Mouse (Mus musculus) limb, embryonic 11.5 days (tissue): ENCODE measurements around the gene Dscam. TPM values are rescaled to one million over a fixed set of nuclear protein-coding genes. Genes with fewer than 3 reads are reported as not detected.

ENCODE experiments used
- ATAC-seq: fragments of 200-750 bp; cut with Nextera tagmentation; 2 replicates; pipeline ENCODE4 v1.8.0; 2017; ENCODE audit warnings: low read depth; ENCODE audit not compliant: insufficient number of reproducible peaks, low FRiP score, low TSS enrichment
- DNase-seq: peaks from one replicate; pipeline ENCODE4 v3.0.0-alpha.2; 2015; ENCODE audit warnings: low spot score
- H3K27ac ChIP-seq: fragments of 300-500 bp; sonication (generic); replicated peaks from 2 replicates; pipeline ENCODE4 v1.5.1; 2014; ENCODE audit warnings: low read depth, mild to moderate bottlenecking, low read length
- H3K27me3 ChIP-seq: fragments of 300-500 bp; sonication (generic); 2 replicates; pipeline ENCODE4 v1.6.1; 2014; ENCODE audit warnings: mild to moderate bottlenecking, low read length, mixed read lengths; ENCODE audit not compliant: control insufficient read depth, insufficient read depth
- H3K36me3 ChIP-seq: fragments of 300-500 bp; sonication (generic); 2 replicates; pipeline ENCODE4 v1.6.1; 2014; ENCODE audit warnings: mild to moderate bottlenecking, low read length, moderate library complexity, mixed read lengths; ENCODE audit not compliant: control insufficient read depth, insufficient read depth
- H3K4me1 ChIP-seq: fragments of 300-500 bp; sonication (generic); 2 replicates; pipeline ENCODE4 v1.6.1; 2014; ENCODE audit warnings: low read length, mixed read lengths; ENCODE audit not compliant: control insufficient read depth, insufficient read depth
- H3K4me2 ChIP-seq: fragments of 300-500 bp; sonication (generic); 2 replicates; pipeline ENCODE4 v1.6.1; 2014; ENCODE audit warnings: low read depth, mild to moderate bottlenecking, moderate library complexity; ENCODE audit not compliant: severe bottlenecking
- H3K4me3 ChIP-seq: fragments of 300-500 bp; sonication (generic); 2 replicates; pipeline ENCODE4 v1.5.1; 2014; ENCODE audit warnings: low read depth, low read length
- H3K9ac ChIP-seq: fragments of 300-500 bp; sonication (generic); 2 replicates; pipeline ENCODE4 v1.6.1; 2014; ENCODE audit warnings: mild to moderate bottlenecking, low read length
- H3K9me3 ChIP-seq: fragments of 300-500 bp; sonication (generic); 2 replicates; pipeline ENCODE4 v1.6.1; 2016; ENCODE audit warnings: low read length; ENCODE audit not compliant: control insufficient read depth
- WGBS: fragments of 180-500 bp; shearing (Covaris S2); extraction: QIAGEN DNeasy Blood & Tissue Kit; methylation state at CpG from one replicate; pipeline ENCODE4 v1.1.7; 2014; 5-methylcytosine and 5-hydroxymethylcytosine counted together
- polyA plus RNA-seq: library from polyadenylated mRNA; unstranded; fragments of >200 nt; fragmentation: Nextera tagmentation; extraction: Ambion mirVana; gene quantifications from 2 replicates; pipeline ENCODE4 v1.2.1, GENCODE M21; 2014

Gene Dscam
- 0.11 TPM in 1 of 2 replicates, not detected in the other for polyA plus RNA-seq

GRCm38 (mm10) chr16:97170513-97171081 lies at the start of gene Dscam:
Dscam (minus strand) TSS chr16:97170752.
- Histone ChIP-seq H3K9me3 (no peaks in the 10 kb centered on the region), H3K4me3 (peak within 1 kb of the TSS; percentile 41), H3K4me1 (no peaks in the 10 kb centered on the region), H3K27me3 (peaks cover 47% of the 10 kb centered on the region), H3K36me3 (no peaks in the 10 kb centered on the region), H3K27ac (no peak within 1 kb of the TSS), H3K4me2 (peak within 1 kb of the TSS; percentile 99), H3K9ac (peak within 1 kb of the TSS; percentile 49)
- WGBS: under 1% methylated on average over 41 of the region's 60 CpGs
- ATAC-seq: peak; percentile 63
- DNase-seq: peak; percentile 68

DNA sequence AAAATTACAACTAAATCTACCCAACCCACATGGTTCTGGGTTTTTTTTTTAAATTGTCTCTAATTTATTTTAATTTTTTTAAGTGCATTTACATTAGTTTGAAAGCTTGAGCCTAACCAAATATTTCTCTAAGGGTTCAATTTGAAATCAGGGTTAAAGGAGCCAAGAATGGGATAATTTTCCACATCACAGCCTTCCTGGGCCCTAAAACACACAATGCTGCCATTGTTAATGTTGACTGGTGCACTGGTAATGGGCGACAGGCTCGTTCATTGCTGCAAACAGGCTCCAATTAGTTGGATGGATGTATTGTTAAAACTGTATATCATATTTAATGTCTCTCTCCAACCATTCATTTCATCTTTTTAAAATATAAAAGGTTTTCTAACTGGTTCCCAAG lies 48.8 kb upstream of the Dscam start:
- Histone ChIP-seq H3K9ac (no peak overlapping the region), H3K27me3 (no peaks in the 10 kb centered on the region), H3K4me2 (no peak overlapping the region), H3K4me1 (no peaks in the 10 kb centered on the region), H3K27ac (no peak overlapping the region), H3K36me3 (no peaks in the 10 kb centered on the region), H3K9me3 (no peaks in the 10 kb centered on the region), H3K4me3 (no peak overlapping the region)
- ATAC-seq (no peak), DNase-seq (no peak)
- WGBS: 80% methylated on average over 2 of the region's 2 CpGs

GRCm38 (mm10) chr16:97209997-97210396 lies 39.4 kb upstream of the Dscam start:
- ATAC-seq (no peak), DNase-seq (no peak)
- H3K36me3 ChIP-seq: no peaks in the 10 kb centered on the region
- no peaks in the 10 kb centered on the region for H3K27me3 ChIP-seq
- no peak overlapping the region for H3K4me3 ChIP-seq
- 79% methylated on average over 5 of the region's 5 CpGs for WGBS
- no peaks in the 10 kb centered on the region for H3K9me3 ChIP-seq
- no peaks in the 10 kb centered on the region for H3K4me1 ChIP-seq
- H3K4me2 ChIP-seq: no peak overlapping the region
- no peak overlapping the region for H3K9ac ChIP-seq
- H3K27ac ChIP-seq: no peak overlapping the region

DNA sequence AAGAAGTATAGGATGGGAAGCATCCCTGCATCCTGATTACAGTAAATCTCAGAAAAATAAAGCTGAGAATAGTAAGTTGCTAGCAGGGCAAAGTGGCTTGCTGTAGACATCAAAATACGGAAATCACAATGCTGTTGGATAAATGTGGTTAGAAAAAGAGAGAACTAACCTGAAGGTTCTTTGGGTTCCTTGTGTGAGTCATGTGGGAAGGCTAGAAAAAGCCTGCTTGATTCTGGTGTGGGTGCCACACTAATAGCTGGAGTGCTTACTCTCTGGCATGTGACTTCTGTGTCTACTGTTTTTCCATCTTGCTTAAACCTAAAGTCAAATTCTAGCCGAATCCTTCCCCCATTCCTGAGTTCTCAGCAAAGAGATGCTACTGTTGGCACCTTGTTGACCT lies 37.7 kb upstream of the Dscam start:
- WGBS: 85% methylated on average over 2 of the region's 2 CpGs
- H3K9me3 ChIP-seq: no peaks in the 10 kb centered on the region
- H3K9ac ChIP-seq: no peak overlapping the region
- no peak for ATAC-seq
- no peak overlapping the region for H3K4me2 ChIP-seq
- no peaks in the 10 kb centered on the region for H3K4me1 ChIP-seq
- no peak overlapping the region for H3K4me3 ChIP-seq
- H3K27me3 ChIP-seq: no peaks in the 10 kb centered on the region
- no peak for DNase-seq
- no peaks in the 10 kb centered on the region for H3K36me3 ChIP-seq
- H3K27ac ChIP-seq: no peak overlapping the region

DNA sequence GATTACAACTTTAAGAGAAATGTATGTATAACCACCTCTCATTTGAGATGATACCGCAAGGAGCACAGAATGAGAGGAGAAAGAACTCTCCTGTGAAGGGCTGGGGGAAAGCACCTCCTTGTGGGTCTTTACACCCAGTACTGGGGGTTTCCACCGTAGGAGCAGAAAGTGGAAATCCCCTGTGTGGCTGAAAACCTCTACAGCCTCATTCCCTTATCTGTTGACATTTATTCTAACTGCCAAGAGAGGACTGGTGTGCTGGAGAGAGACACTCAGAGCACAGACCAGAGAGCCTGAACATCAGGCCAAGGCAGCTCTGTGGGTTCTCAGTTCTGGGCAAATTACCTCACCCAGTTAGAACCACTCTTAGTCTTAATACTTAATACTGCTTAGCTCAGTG lies 33.5 kb upstream of the Dscam start:
- H3K4me3 ChIP-seq: no peak overlapping the region
- no peak overlapping the region for H3K27ac ChIP-seq
- no peak for DNase-seq
- H3K9me3 ChIP-seq: no peaks in the 10 kb centered on the region
- no peaks in the 10 kb centered on the region for H3K27me3 ChIP-seq
- 87% methylated on average over 2 of the region's 2 CpGs for WGBS
- no peaks in the 10 kb centered on the region for H3K36me3 ChIP-seq
- H3K4me1 ChIP-seq: no peaks in the 10 kb centered on the region
- H3K4me2 ChIP-seq: no peak overlapping the region
- H3K9ac ChIP-seq: no peak overlapping the region
- no peak for ATAC-seq

- H3K27me3 ChIP-seq: no peaks in the 10 kb centered on the region
- no peaks in the 10 kb centered on the region for H3K4me1 ChIP-seq
- H3K36me3 ChIP-seq: no peaks in the 10 kb centered on the region
- H3K4me3 ChIP-seq: no peak overlapping the region
- no peak for ATAC-seq
- H3K27ac ChIP-seq: no peak overlapping the region
- no peak overlapping the region for H3K9ac ChIP-seq
- no peak for DNase-seq
- WGBS: 89% methylated on average over 2 of the region's 2 CpGs
- H3K4me2 ChIP-seq: no peak overlapping the region
- no peaks in the 10 kb centered on the region for H3K9me3 ChIP-seq
Observed at GRCm38 (mm10) chr16:97203554-97203953, 33.0 kb upstream of the Dscam start.

DNA sequence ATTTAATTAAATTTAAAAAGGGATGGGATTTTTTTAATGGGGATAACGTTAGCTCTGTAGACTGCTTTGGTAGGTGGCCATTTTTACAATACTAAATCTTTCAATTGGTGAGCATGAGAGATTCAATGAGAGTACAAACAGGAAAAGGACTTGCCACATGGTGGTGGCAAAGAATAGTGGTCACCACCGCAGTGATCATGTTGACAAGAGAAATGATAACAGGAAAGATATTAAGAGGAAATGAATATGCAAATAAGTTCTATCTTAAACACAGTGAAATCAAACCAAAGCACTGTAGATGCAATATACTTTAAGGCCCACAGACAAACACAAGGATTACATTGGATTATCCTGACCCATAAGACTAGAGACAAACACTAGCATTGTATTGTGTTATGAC lies 24.1 kb upstream of the Dscam start:
- Histone ChIP-seq H3K4me1 (no peaks in the 10 kb centered on the region), H3K9ac (no peak overlapping the region), H3K27ac (no peak overlapping the region), H3K4me2 (no peak overlapping the region), H3K36me3 (no peaks in the 10 kb centered on the region), H3K9me3 (no peaks in the 10 kb centered on the region), H3K4me3 (no peak overlapping the region), H3K27me3 (no peaks in the 10 kb centered on the region)
- ATAC-seq: no peak
- WGBS: 81% methylated on average over 2 of the region's 2 CpGs
- DNase-seq: no peak

DNA sequence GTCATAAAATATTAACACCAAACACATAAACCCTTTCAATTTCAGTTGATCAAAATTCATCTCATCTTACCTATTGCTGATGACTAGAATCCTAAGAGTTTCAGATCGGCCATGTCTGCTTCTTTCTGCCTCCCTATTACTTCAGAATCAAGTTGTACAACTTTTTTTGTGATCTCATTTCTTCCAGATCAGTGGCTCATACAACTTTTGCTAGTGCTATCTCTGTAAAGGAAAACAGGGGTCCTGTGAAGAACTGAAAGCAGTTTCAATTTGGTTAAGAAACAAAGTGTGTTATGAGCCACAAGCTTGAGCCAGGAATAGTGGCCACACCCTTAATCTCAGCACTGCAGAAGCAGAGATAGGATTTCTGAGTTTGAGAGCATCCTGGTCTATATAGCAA lies 23.6 kb upstream of the Dscam start:
- Histone ChIP-seq H3K9me3 (no peaks in the 10 kb centered on the region), H3K9ac (no peak overlapping the region), H3K36me3 (no peaks in the 10 kb centered on the region), H3K27me3 (no peaks in the 10 kb centered on the region), H3K27ac (no peak overlapping the region), H3K4me2 (no peak overlapping the region), H3K4me1 (no peaks in the 10 kb centered on the region), H3K4me3 (no peak overlapping the region)
- WGBS: 82% methylated on average over 1 of the region's 1 CpGs
- DNase-seq (no peak), ATAC-seq (no peak)

DNA sequence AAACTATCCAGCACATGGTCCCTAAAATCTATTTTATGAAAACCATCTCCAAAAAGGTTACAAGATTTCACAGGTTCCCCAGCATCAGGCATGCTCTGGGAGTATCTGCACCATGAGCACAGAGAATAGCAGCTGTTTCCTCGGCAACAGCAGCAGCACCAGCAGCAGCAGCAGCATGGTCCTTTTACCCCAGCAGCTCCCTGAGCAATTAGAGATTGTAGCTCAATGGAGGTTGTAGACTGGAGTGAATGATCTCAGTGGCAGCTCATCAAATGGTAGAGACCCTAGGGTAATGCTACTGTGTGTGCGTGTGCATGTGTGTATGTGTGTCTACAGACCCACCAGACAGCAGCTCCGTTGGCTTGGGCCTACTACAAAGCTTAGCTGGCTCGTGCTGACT lies 21.7 kb upstream of the Dscam start:
- no peak overlapping the region for H3K4me3 ChIP-seq
- H3K27ac ChIP-seq: no peak overlapping the region
- H3K9ac ChIP-seq: no peak overlapping the region
- no peak for ATAC-seq
- H3K4me2 ChIP-seq: no peak overlapping the region
- no peaks in the 10 kb centered on the region for H3K9me3 ChIP-seq
- H3K4me1 ChIP-seq: no peaks in the 10 kb centered on the region
- no peaks in the 10 kb centered on the region for H3K27me3 ChIP-seq
- 88% methylated on average over 4 of the region's 4 CpGs for WGBS
- DNase-seq: no peak
- H3K36me3 ChIP-seq: no peaks in the 10 kb centered on the region
